Mouse (Mus musculus) liver, postnatal 0 days (tissue): ENCODE measurements around the gene Dlx3.

Source experiments
- CTCF ChIP-seq: sonication (generic); IDR thresholded peaks from 2 replicates; pipeline ENCODE4 v1.5.1; 2016; ENCODE audit warnings: antibody characterized with exemption, low read depth
- EP300 ChIP-seq: IDR thresholded peaks from 2 replicates; pipeline ENCODE4 v1.6.1; 2016; ENCODE audit warnings: antibody characterized with exemption, low read depth, mild to moderate bottlenecking

DNA sequence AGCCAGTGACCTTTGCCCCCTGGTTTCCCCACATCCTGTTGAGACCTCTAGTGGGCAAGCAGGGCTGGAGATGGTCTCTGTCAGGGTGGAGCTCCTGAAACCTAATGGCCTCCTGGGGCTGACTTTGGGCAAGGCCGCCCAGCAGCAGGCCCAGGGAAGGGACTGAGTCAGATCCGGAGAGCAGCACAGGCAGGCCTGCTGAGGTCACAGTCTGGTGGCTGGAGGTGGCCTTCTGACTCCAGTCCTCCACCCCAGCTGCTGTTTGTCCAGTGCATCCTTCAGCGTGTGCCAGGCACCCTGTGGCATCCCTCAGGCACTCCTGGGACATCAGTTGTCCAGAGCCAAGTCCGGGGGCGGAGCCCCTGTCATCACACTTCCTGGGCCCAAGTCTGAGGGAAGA, 45.9 kb downstream of the Dlx3 start:
- TF ChIP-seq CTCF (no peak), EP300 (no peak)
